Mouse (Mus musculus): Measurements from ENCODE around the gene Gm6525.

Gm6525 gene

DNA sequence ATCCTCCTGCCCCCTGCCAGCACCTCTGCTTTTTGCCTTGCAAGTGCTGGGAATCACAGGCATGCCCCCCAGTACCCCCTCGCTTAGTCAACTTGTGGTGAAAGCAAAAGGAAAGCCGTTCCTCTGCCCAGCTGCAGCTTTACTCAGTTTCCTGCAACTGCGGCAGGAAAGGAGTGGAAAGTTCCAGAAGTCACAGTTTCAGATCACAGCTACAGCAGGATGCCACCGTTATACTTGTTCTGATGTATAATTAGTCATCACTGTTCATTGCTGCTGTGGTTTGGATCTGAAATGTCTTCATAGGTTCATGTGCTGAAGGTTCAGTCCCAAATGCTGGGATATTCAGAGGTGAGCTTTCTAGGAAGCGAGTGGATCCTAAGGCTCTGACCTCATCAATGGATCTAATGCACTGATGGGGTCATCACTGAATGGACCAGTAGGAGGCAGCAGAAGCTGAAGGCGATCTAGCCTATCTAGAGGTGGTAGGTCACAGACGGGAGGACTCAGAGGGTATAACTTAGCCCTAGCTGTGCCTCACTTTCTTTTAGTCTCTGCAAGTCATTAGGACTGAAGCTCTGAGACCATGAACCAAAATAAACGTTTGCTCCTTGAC lies 4.4 kb upstream of the Gm6525 start:
- in situ Hi-C loops (cut with MseI, MboI): no loop called here

GRCm38 (mm10) chr3:84172406-84172805 lies 1.5 kb upstream of the Gm6525 start:
- in situ Hi-C loops (cut with MseI, MboI): no loop called here

- in situ Hi-C loops (cut with MseI, MboI): loop anchor here (5.0 kb wide), 3 partner anchors 52 to 137 kb away; partner anchors contain the start of gene Trim2 (in 1 of the 2)
Observed at GRCm38 (mm10) chr3:84175337-84176315, 1.7 kb downstream of the Gm6525 start.

GRCm38 (mm10) chr3:84177834-84178233 lies 3.9 kb downstream of the Gm6525 start:
- in situ Hi-C loops (cut with MseI, MboI): loop anchor here (5.0 kb wide), 3 partner anchors 49 to 134 kb away; partner anchors contain the start of gene Trim2 (in 1 of the 2)

GRCm38 (mm10) chr3:84180304-84180703 lies 6.4 kb downstream of the Gm6525 start:
- in situ Hi-C loops (cut with MseI, MboI): no loop called here

- in situ Hi-C loops (cut with MseI, MboI): no loop called here
Observed at GRCm38 (mm10) chr3:84181102-84181501, 7.2 kb downstream of the Gm6525 start.

DNA sequence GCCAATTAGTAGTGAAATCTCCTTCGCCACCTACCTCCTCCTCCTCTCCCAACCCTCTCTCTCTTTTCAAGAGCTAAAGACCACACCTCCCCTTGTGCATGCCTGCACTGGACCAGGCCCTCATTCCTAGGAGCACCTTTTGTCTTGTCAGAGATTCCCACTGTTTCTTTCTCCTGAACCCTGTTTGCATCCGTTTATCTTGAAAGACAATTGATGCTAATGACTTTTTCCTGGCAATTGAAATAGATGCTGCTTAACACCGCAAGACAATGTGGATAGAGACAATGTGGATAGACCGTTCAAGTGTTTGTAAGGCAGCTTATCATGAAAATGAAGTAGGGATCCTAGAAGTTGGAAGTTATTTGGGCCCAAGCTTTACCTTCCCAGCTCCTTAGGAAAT lies 7.8 kb downstream of the Gm6525 start:
- in situ Hi-C loops (cut with MseI, MboI): no loop called here

DNA sequence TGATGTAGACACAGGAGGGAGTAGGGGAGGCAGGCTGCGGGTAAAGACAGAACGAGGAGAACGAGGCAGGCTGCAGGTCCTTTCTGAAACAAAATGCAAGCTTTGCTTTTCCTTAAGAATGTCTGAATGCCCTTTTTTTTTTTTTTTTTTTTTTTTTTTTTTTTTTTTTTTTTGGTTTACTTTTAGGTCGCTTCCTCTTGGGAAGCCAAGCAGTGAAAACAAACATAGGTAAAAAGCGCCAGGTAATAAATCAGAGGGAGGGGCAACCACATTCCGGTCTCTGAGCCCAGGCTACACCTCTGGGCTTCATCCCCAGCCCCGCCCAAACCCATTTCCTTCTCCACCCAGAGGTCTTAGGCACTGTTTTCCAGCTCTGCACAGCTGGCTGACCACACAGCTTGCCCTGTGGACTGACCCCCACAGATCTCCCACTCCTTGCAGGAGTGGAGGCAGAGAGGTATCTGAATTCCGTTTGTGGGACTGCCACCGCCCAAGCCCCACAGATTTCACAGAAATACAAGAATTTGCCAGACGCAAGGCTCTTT lies 15.8 kb downstream of the Gm6525 start:
- in situ Hi-C loops (cut with MseI, MboI): no loop called here

GRCm38 (mm10) chr3:84190513-84191061 lies 16.7 kb downstream of the Gm6525 start:
- in situ Hi-C loops (cut with MseI, MboI): no loop called here

DNA sequence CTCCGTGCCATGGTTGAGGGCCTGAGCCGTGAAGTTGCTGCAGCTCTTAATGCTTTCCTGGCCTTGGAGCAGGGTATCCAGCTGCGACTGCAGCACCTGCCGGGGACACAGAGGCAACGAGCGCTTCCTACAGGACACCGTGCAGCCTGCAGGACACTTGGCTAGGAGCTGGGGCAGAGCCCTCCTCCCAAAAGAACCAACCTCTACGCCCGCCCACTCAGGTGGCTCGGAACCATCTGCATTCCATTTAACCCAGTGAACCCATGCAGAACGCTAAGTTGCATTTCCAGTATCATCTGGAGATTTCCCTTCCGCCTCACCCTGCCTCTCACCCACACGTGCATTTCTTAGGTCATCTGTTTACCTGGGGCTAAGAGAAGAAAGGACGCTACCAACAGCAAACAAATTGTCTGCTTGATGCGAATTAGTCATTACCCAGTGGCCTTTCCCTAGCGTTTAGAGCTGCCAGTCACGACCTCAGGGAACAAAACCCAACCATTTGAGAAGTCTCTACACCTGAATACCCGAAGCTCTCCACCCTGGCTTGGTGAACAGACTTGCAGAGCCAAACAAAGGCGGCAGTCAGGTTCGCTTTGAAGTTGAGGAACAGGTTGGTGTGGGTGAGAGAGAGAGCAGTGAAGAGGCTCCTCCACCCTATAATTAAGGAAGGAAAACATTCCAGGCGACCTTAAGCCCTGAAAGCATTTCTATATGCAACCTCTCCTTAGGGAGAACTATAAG lies 17.4 kb downstream of the Gm6525 start:
- in situ Hi-C loops (cut with MseI, MboI): no loop called here

- in situ Hi-C loops (cut with MseI, MboI): no loop called here
Observed at GRCm38 (mm10) chr3:84193881-84194280, 20.0 kb downstream of the Gm6525 start.

DNA sequence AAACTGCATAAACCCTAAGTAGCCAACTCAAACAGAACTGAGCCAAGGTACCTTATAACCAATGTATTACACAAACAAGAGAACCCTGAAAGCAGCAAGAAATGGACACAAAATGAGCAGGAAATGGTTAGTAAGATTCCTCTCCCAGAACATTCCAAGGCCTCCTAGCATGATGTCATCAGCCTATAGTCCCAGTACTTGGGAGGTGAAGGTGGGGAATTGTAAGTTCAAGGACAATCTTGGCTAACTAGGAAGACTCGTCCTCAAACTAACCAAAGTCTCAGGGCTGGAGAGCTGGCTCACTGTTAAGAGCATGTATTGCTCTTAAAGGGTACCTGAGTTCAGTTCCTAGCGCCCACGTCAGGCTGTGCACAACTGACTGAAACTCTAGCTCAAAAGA lies 24.3 kb downstream of the Gm6525 start:
- in situ Hi-C loops (cut with MseI, MboI): no loop called here

DNA sequence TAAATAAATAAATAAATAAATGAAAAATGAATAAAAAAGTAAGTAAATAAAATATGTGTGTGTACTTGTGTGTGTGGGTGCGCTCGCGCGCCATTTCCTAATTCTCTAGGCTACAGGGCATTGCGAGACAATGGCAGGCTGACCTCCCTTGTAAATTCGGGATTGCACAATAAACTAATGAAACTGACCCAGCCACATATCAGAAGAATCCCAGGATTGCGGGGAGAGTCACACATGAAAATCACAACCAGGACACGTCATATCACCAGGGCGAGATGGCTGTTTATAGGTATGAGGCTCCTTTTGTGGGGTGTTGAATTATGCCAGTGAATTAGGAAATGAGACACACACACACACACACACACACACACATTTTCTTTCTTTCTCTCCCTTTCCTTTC lies 25.6 kb downstream of the Gm6525 start:
- in situ Hi-C loops (cut with MseI, MboI): no loop called here

GRCm38 (mm10) chr3:84200559-84201420 lies 26.9 kb downstream of the Gm6525 start:
- in situ Hi-C loops (cut with MseI, MboI): no loop called here

- in situ Hi-C loops (cut with MseI, MboI): no loop called here
Observed at GRCm38 (mm10) chr3:84204640-84205039, 30.7 kb downstream of the Gm6525 start.

DNA sequence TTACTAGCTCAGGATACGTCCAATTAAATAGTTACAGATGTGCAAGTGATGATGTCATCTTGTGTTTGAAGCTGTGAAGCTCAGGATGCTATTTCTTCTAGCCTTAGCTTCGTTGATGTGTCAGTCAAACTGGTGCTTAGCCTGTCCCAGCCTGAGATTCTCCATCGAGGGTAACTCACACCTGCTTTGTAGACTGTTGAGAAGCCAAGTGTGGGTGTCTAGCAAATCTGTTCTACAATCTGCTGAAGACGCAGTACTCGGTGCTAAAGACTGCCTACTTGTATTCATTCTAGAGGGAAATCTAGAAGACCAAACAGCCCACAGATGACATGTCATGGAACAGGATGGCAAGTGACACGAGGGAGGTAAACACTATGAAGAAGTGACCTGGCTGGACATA lies 31.7 kb downstream of the Gm6525 start:
- in situ Hi-C loops (cut with MseI, MboI): no loop called here

GRCm38 (mm10) chr3:84206106-84206505 lies 32.2 kb downstream of the Gm6525 start:
- in situ Hi-C loops (cut with MseI, MboI): no loop called here

- in situ Hi-C loops (cut with MseI, MboI): no loop called here
Observed at GRCm38 (mm10) chr3:84207366-84207765, 33.5 kb downstream of the Gm6525 start.

- in situ Hi-C loops (cut with MseI, MboI): no loop called here
Observed at GRCm38 (mm10) chr3:84208475-84208874, 34.6 kb downstream of the Gm6525 start.

DNA sequence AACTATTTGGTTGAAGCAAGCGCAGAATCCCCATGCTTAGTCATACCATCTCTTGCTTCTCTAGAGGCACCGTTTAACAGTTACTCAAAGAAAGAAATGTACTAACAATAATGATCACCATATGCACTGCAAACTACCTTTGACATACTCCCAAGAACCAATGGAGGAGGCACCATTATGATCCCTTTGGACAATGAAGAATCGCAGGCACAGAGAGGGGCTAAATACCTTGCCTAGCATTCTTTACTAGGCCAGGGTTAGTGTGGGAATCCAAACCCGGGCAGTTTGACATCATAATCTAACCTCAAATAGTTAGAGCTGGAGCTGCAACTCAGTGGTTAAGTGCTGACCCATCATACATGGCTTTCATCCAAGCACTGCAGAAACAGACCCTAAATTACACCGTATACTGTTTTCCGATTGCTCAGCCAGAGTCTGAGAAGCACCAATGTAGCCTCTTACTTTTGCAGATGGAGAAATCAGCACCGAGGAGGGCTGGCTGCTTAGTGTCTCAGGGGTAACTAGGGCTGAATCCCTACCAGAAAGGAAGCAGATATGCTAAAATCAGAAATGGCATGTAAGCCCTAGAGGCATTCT lies 35.1 kb downstream of the Gm6525 start:
- in situ Hi-C loops (cut with MseI, MboI): no loop called here
